Mouse (Mus musculus): ENCODE measurements around the gene Gpn3. TPM values are rescaled to one million over a fixed set of nuclear protein-coding genes. Genes with fewer than 3 reads are reported as not detected.

The Gpn3 gene
- 74.4 TPM for polyA plus RNA-seq (2017; shearing (Covaris generic))

GRCm38 (mm10) chr5:122371591-122372191 lies at the start of gene Gpn3:
TSS of gene Gpn3 (plus strand) at chr5:122371876.

GRCm38 (mm10) chr5:122353807-122354491 lies 17.7 kb upstream of the Gpn3 start, which contains the start of the genes Rad9b and Vps29:
TSS of gene Rad9b (minus strand) at chr5:122354233.
TSS of gene Vps29 (plus strand) at chr5:122354369.

GRCm38 (mm10) chr5:122372192-122372769 lies 605 bp downstream of the Gpn3 start, which contains the start of gene Fam216a:
TSS of gene Fam216a (minus strand) at chr5:122372364.

GRCm38 (mm10) chr5:122391786-122392180 lies 20.1 kb downstream of the Gpn3 start, which contains the start of gene Arpc3:
TSS of gene Arpc3 (plus strand) at chr5:122391878.

GRCm38 (mm10) chr5:122421271-122422068 lies 49.8 kb downstream of the Gpn3 start, which contains the start of gene Anapc7:
TSS of gene Anapc7 (plus strand) at chr5:122421693.

Other genes starting within 250 kb of the Gpn3 start
- gene Ccdc63, start 231.1 kb upstream of the Gpn3 start, polyA plus RNA-seq (2017; shearing (Covaris generic)) = 0.76 TPM
- 62.8 TPM for gene Ppp1cc, start 213.6 kb upstream of the Gpn3 start, polyA plus RNA-seq (2017; shearing (Covaris generic))
- gene Hvcn1, start 165.1 kb upstream of the Gpn3 start, polyA plus RNA-seq (2017; shearing (Covaris generic)) = 104 TPM
- 1.5 TPM for gene Tctn1, start 107.4 kb upstream of the Gpn3 start, polyA plus RNA-seq (2017; shearing (Covaris generic))
- 11.1 TPM for gene Pptc7, start 87.5 kb upstream of the Gpn3 start, polyA plus RNA-seq (2017; shearing (Covaris generic))
- 5.3 TPM for gene Rad9b, start 17.6 kb upstream of the Gpn3 start, polyA plus RNA-seq (2017; shearing (Covaris generic))
- 171 TPM for gene Vps29, start 17.5 kb upstream of the Gpn3 start, polyA plus RNA-seq (2017; shearing (Covaris generic))
- gene Fam216a, start 488 bp downstream of the Gpn3 start, polyA plus RNA-seq (2017; shearing (Covaris generic)) = 21.4 TPM
- gene Arpc3, start 20.0 kb downstream of the Gpn3 start, polyA plus RNA-seq (2017; shearing (Covaris generic)) = 598 TPM
- 37.4 TPM for gene Anapc7, start 49.8 kb downstream of the Gpn3 start, polyA plus RNA-seq (2017; shearing (Covaris generic))
- 7.1 TPM for gene Atp2a2, start 130.3 kb downstream of the Gpn3 start, polyA plus RNA-seq (2017; shearing (Covaris generic))
- 4.9 TPM for gene Ift81, start 242.6 kb downstream of the Gpn3 start, polyA plus RNA-seq (2017; shearing (Covaris generic))